Mouse (Mus musculus) forebrain, embryonic 16.5 days (tissue): ENCODE results near the gene Hes7. TPM values are rescaled to one million over a fixed set of nuclear protein-coding genes. Genes with fewer than 3 reads are reported as not detected.
A peak's percentile ranks its signal among the peaks of the same experiment; 100 is the strongest.

Source experiments
- ATAC-seq: fragments of 200-750 bp; cut with Nextera tagmentation; 2 replicates; pipeline ENCODE4 v1.8.0; 2017; ENCODE audit warnings: mild to moderate bottlenecking, moderate library complexity
- H3K27ac ChIP-seq: fragments of 300-500 bp; sonication (generic); 2 replicates; pipeline ENCODE4 v1.5.1; 2014; ENCODE audit warnings: low read length, control low read depth
- H3K27me3 ChIP-seq: fragments of 300-500 bp; sonication (generic); replicated peaks from 2 replicates; pipeline ENCODE4 v1.6.1; 2014; ENCODE audit warnings: low read length; ENCODE audit not compliant: control insufficient read depth, insufficient read depth
- H3K36me3 ChIP-seq: fragments of 300-500 bp; sonication (generic); 2 replicates; pipeline ENCODE4 v1.6.1; 2014; ENCODE audit not compliant: control insufficient read depth, insufficient read depth
- H3K4me1 ChIP-seq: fragments of 300-500 bp; sonication (generic); replicated peaks from 2 replicates; pipeline ENCODE4 v1.6.1; 2014; ENCODE audit warnings: low read length; ENCODE audit not compliant: control insufficient read depth, insufficient read depth
- H3K4me2 ChIP-seq: fragments of 300-500 bp; sonication (generic); 2 replicates; pipeline ENCODE4 v1.6.1; 2014; ENCODE audit warnings: mild to moderate bottlenecking, low read length, control low read depth
- H3K4me3 ChIP-seq: fragments of 300-500 bp; sonication (generic); replicated peaks from 2 replicates; pipeline ENCODE4 v1.5.1; 2014; ENCODE audit warnings: mild to moderate bottlenecking, low read length, control low read depth
- H3K9ac ChIP-seq: fragments of 300-500 bp; sonication (generic); replicated peaks from 2 replicates; pipeline ENCODE4 v1.6.1; 2014; ENCODE audit warnings: low read depth, low read length, control low read depth
- H3K9me3 ChIP-seq: fragments of 300-500 bp; sonication (generic); 2 replicates; pipeline ENCODE4 v1.6.1; 2016; ENCODE audit warnings: low read length; ENCODE audit not compliant: control insufficient read depth
- WGBS: fragments of 180-500 bp; shearing (Covaris S2); extraction: QIAGEN DNeasy Blood & Tissue Kit; methylation state at CpG from one replicate; pipeline ENCODE4 v1.1.7; 2014; 5-methylcytosine and 5-hydroxymethylcytosine counted together
- polyA plus RNA-seq: library from polyadenylated mRNA; unstranded; fragments of >200 nt; fragmentation: Nextera tagmentation; extraction: Ambion mirVana; gene quantifications from 2 replicates; pipeline ENCODE4 v1.2.1, GENCODE M21; 2015

Gene Hes7
- polyA plus RNA-seq, 1 experiment from 2014 or later = 0.67 TPM

GRCm38 (mm10) chr11:69098762-69099091 is 21.5 kb upstream of the Hes7 start:
- Histone ChIP-seq H3K4me2 (peak overlapping the region; percentile 78), H3K4me1 (peaks cover 60% of the 10 kb centered on the region), H3K36me3 (peaks cover 12% of the 10 kb centered on the region), H3K9me3 (no peaks in the 10 kb centered on the region), H3K9ac (peak overlapping the region; percentile 67), H3K4me3 (peak overlapping the region; percentile 53), H3K27me3 (no peaks in the 10 kb centered on the region), H3K27ac (peak overlapping the region; percentile 87)
- ATAC-seq = no peak
- WGBS = 0% methylated on average over 19 of the region's 19 CpGs

- H3K27me3 ChIP-seq = no peaks in the 10 kb centered on the region
- ATAC-seq = no peak
- H3K4me3 ChIP-seq = peak overlapping the region; percentile 53
- peak overlapping the region; percentile 78 for H3K4me2 ChIP-seq
- H3K4me1 ChIP-seq = peaks cover 58% of the 10 kb centered on the region
- no peaks in the 10 kb centered on the region for H3K9me3 ChIP-seq
- H3K27ac ChIP-seq = peak overlapping the region; percentile 87
- peak overlapping the region; percentile 67 for H3K9ac ChIP-seq
- H3K36me3 ChIP-seq = peaks cover 18% of the 10 kb centered on the region
- WGBS = under 1% methylated on average over 22 of the region's 22 CpGs
Measured at GRCm38 (mm10) chr11:69099177-69099914, 20.9 kb upstream of the Hes7 start.

- under 1% methylated on average over 23 of the region's 23 CpGs for WGBS
- H3K4me1 ChIP-seq = peaks cover 56% of the 10 kb centered on the region
- H3K4me3 ChIP-seq = peak overlapping the region; percentile 53
Measured at GRCm38 (mm10) chr11:69099915-69100345, 20.3 kb upstream of the Hes7 start.

GRCm38 (mm10) chr11:69100639-69101360 is 19.4 kb upstream of the Hes7 start:
- H3K4me1 ChIP-seq = peaks cover 50% of the 10 kb centered on the region
- H3K27me3 ChIP-seq = no peaks in the 10 kb centered on the region
- H3K9ac ChIP-seq = peak overlapping the region; percentile 67; the same call in 1 of the 2 replicates
- 89% methylated on average over 20 of the region's 20 CpGs for WGBS
- peaks cover 22% of the 10 kb centered on the region for H3K36me3 ChIP-seq
- H3K27ac ChIP-seq = no peak overlapping the region
- no peaks in the 10 kb centered on the region for H3K9me3 ChIP-seq
- H3K4me3 ChIP-seq = peak overlapping the region; percentile 53; the same call in 1 of the 2 replicates
- peak overlapping the region; percentile 78 for H3K4me2 ChIP-seq
- no peak for ATAC-seq

More at GRCm38 (mm10) chr11:69099915-69100345, 20.3 kb upstream of the Hes7 start:
- Histone ChIP-seq H3K9me3 (no peaks in the 10 kb centered on the region), H3K4me2 (peak overlapping the region; percentile 78), H3K27me3 (no peaks in the 10 kb centered on the region), H3K9ac (peak overlapping the region; percentile 67), H3K36me3 (peaks cover 18% of the 10 kb centered on the region), H3K27ac (peak overlapping the region; percentile 87)
- peak; percentile 37 for ATAC-seq

GRCm38 (mm10) chr11:69101604-69102402 is 18.4 kb upstream of the Hes7 start:
- Histone ChIP-seq H3K4me3 (no peak overlapping the region), H3K9me3 (no peaks in the 10 kb centered on the region), H3K4me1 (peaks cover 42% of the 10 kb centered on the region), H3K9ac (no peak overlapping the region), H3K36me3 (peaks cover 22% of the 10 kb centered on the region), H3K4me2 (no peak overlapping the region), H3K27ac (no peak overlapping the region), H3K27me3 (no peaks in the 10 kb centered on the region)
- WGBS = 91% methylated on average over 21 of the region's 21 CpGs
- no peak for ATAC-seq

- no peak for ATAC-seq
- no peak overlapping the region for H3K27ac ChIP-seq
- no peaks in the 10 kb centered on the region for H3K9me3 ChIP-seq
- no peak overlapping the region for H3K9ac ChIP-seq
- no peak overlapping the region for H3K4me2 ChIP-seq
- peaks cover 25% of the 10 kb centered on the region for H3K36me3 ChIP-seq
- H3K27me3 ChIP-seq = no peaks in the 10 kb centered on the region
- H3K4me3 ChIP-seq = no peak overlapping the region
- H3K4me1 ChIP-seq = peaks cover 36% of the 10 kb centered on the region
- WGBS = 93% methylated on average over 7 of the region's 7 CpGs
Measured at GRCm38 (mm10) chr11:69102403-69102725, 17.8 kb upstream of the Hes7 start.

- 96% methylated on average over 14 of the region's 14 CpGs for WGBS
- Histone ChIP-seq H3K27me3 (no peaks in the 10 kb centered on the region), H3K36me3 (peaks cover 27% of the 10 kb centered on the region), H3K4me2 (no peak overlapping the region), H3K9me3 (no peaks in the 10 kb centered on the region), H3K4me1 (peaks cover 28% of the 10 kb centered on the region), H3K27ac (no peak overlapping the region), H3K9ac (no peak overlapping the region), H3K4me3 (no peak overlapping the region)
- no peak for ATAC-seq
Measured at GRCm38 (mm10) chr11:69103121-69103520, 17.1 kb upstream of the Hes7 start.

- Histone ChIP-seq H3K9me3 (no peaks in the 10 kb centered on the region), H3K4me3 (no peak overlapping the region), H3K4me2 (no peak overlapping the region), H3K4me1 (peaks cover 22% of the 10 kb centered on the region), H3K36me3 (peaks cover 32% of the 10 kb centered on the region), H3K27ac (no peak overlapping the region), H3K27me3 (no peaks in the 10 kb centered on the region), H3K9ac (no peak overlapping the region)
- no peak for ATAC-seq
- WGBS = 89% methylated on average over 15 of the region's 15 CpGs
Measured at GRCm38 (mm10) chr11:69103531-69104435, 16.4 kb upstream of the Hes7 start.
